Mouse (Mus musculus) MEL (cell line): ENCODE data around the gene P2rx3.

Source experiments
- CHD2 ChIP-seq: IDR thresholded peaks from 2 replicates; pipeline ENCODE4 v1.6.1; 2011; ENCODE audit warnings: low read length, improper control_type of control experiment
- ELF1 ChIP-seq: IDR thresholded peaks from 2 replicates; pipeline ENCODE4 v1.6.1; 2014; ENCODE audit warnings: low read depth, mild to moderate bottlenecking, inconsistent platforms, low read length, improper control_type of control experiment, moderate library complexity
- EP300 ChIP-seq, 2 experiments: IDR thresholded peaks; 2 replicates each; pipeline ENCODE4 v1.6.1; 2011; ENCODE audit warnings: improper control_type of control experiment in 2 of 2, low read length in 2 of 2, low read depth in 1 of 2, mild to moderate bottlenecking in 1 of 2
- POLR2A ChIP-seq, 2 experiments: IDR thresholded peaks; 2 replicates each; pipeline ENCODE4 v1.6.1; 2011 to 2012; ENCODE audit warnings: low read length in 2 of 2, mild to moderate bottlenecking in 2 of 2, control low read depth in 1 of 2, improper control_type of control experiment in 1 of 2, low read depth in 1 of 2, moderate library complexity in 1 of 2; ENCODE audit not compliant: control insufficient read depth in 1 of 2, insufficient read depth in 1 of 2, poor library complexity in 1 of 2
- TBP ChIP-seq: IDR thresholded peaks from 2 replicates; pipeline ENCODE4 v1.8.0; 2011; ENCODE audit warnings: low read depth, low read length, improper control_type of control experiment
- USF1 ChIP-seq: IDR thresholded peaks from 2 replicates; pipeline ENCODE4 v1.6.1; 2014; ENCODE audit warnings: low read depth, mild to moderate bottlenecking, inconsistent platforms, low read length, improper control_type of control experiment, moderate library complexity
- ZKSCAN1 ChIP-seq: IDR thresholded peaks from 2 replicates; pipeline ENCODE4 v1.6.1; 2012; ENCODE audit warnings: low read depth, mild to moderate bottlenecking, inconsistent platforms, low read length, improper control_type of control experiment, moderate library complexity

DNA sequence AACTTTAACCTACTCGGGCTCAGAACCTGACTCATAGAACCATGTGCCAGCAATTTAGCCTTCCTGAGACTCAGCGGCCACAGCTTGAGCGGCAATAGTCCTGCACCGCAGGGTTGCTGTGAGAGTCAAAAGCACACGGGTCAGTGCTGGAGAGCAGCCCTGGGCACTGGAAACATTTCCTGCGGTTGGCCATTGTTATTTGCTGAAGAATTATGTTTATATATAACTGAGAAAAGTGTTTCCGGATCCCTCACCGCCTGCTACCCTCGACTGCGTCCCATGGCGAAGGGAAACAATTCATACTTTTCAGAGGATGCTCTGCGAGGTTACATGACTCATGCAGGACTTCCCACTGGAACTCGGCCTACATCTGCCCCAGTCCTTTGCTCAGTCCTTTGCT is 35.8 kb downstream of the P2rx3 start:
- no peak for TF ChIP-seq TBP
- TF ChIP-seq USF1 = no peak
- no peak for TF ChIP-seq CHD2
- no peak for TF ChIP-seq POLR2A (IDR thresholded peaks at IDR 0.05; ENCODE audit: control insufficient read depth in 1 of 2, insufficient read depth in 1 of 2, low read depth in 1 of 2, low read length in 2 of 2, poor library complexity in 1 of 2)
- TF ChIP-seq EP300 (IDR thresholded peaks at IDR 0.05; ENCODE audit: low read depth in 1 of 2, low read length in 2 of 2) = no peak
- no peak for TF ChIP-seq ZKSCAN1
- TF ChIP-seq ELF1 = no peak
